Mouse (Mus musculus) MEL (cell line): ENCODE results near the gene Foxn1. TPM values are rescaled to one million over a fixed set of nuclear protein-coding genes. Genes with fewer than 3 reads are reported as not detected.
A peak's percentile ranks its signal among the peaks of the same experiment; 100 is the strongest.

Source experiments
- DNase-seq: peaks from one replicate; pipeline ENCODE4 v3.0.0; 2011; ENCODE audit warnings: low read depth, low spot score
- H3K27ac ChIP-seq: 2 replicates; pipeline ENCODE4 v1.5.1; 2012; ENCODE audit warnings: low read depth, mild to moderate bottlenecking, control low read depth, low read length, moderate library complexity; ENCODE audit not compliant: control insufficient read depth
- H3K27me3 ChIP-seq, 2 experiments: fragments of 150-350 bp in 1 of 2; sonication (generic) in 1 of 2; 2 replicates each; pipeline ENCODE4 v1.6.1; 2012; ENCODE audit warnings: low read length in 2 of 2, mild to moderate bottlenecking in 2 of 2, improper control_type of control experiment in 1 of 2, moderate library complexity in 1 of 2; ENCODE audit not compliant: insufficient read depth in 2 of 2, control insufficient read depth in 1 of 2
- H3K36me3 ChIP-seq, 2 experiments: 2 replicates each; pipeline ENCODE4 v1.6.1; 2012 to 2014; ENCODE audit warnings: low read length in 2 of 2, improper control_type of control experiment in 1 of 2, inconsistent platforms in 1 of 2, mild to moderate bottlenecking in 1 of 2; ENCODE audit not compliant: insufficient read depth in 2 of 2, control insufficient read depth in 1 of 2
- H3K4me1 ChIP-seq, 2 experiments: fragments of 150-350 bp in 1 of 2; sonication (generic) in 1 of 2; 2 replicates each; pipeline ENCODE4 v1.6.1; 2012; ENCODE audit warnings: low read length in 2 of 2, improper control_type of control experiment in 1 of 2, mild to moderate bottlenecking in 1 of 2; ENCODE audit not compliant: insufficient read depth in 2 of 2, control insufficient read depth in 1 of 2
- H3K4me3 ChIP-seq, 2 experiments: fragments of 150-350 bp in 1 of 2; sonication (generic) in 1 of 2; 2 replicates each; pipeline ENCODE4 v1.5.1; 2012; ENCODE audit warnings: low read depth in 2 of 2, low read length in 2 of 2, mild to moderate bottlenecking in 2 of 2, moderate library complexity in 2 of 2, control low read depth in 1 of 2, improper control_type of control experiment in 1 of 2; ENCODE audit not compliant: control insufficient read depth in 1 of 2, insufficient read depth in 1 of 2
- H3K79me2 ChIP-seq: 2 replicates; pipeline ENCODE4 v1.6.1; 2012; ENCODE audit warnings: mild to moderate bottlenecking, low read length, moderate library complexity; ENCODE audit not compliant: control insufficient read depth, poor library complexity, insufficient read depth
- H3K9ac ChIP-seq: 2 replicates; pipeline ENCODE4 v1.6.1; 2012; ENCODE audit warnings: low read depth, mild to moderate bottlenecking, control low read depth, low read length, moderate library complexity; ENCODE audit not compliant: control insufficient read depth, poor library complexity, severe bottlenecking
- H3K9me3 ChIP-seq: fragments of 150-350 bp; sonication (generic); replicated peaks from 2 replicates; pipeline ENCODE4 v1.6.1; 2012; ENCODE audit warnings: mild to moderate bottlenecking, low read length, improper control_type of control experiment, moderate library complexity; ENCODE audit not compliant: insufficient read depth
- CHD1 ChIP-seq: IDR thresholded peaks from 2 replicates; pipeline ENCODE4 v1.6.1; 2012; ENCODE audit warnings: low read depth, mild to moderate bottlenecking, inconsistent platforms, low read length, improper control_type of control experiment
- E2F4 ChIP-seq: IDR thresholded peaks from 2 replicates; pipeline ENCODE4 v1.6.1; 2011; ENCODE audit warnings: low read depth, low read length, improper control_type of control experiment, borderline replicate concordance
- HCFC1 ChIP-seq: IDR thresholded peaks from 2 replicates; pipeline ENCODE4 v1.6.1; 2012; ENCODE audit warnings: low read depth, mild to moderate bottlenecking, inconsistent platforms, low read length, improper control_type of control experiment, moderate library complexity
- MAFK ChIP-seq: IDR thresholded peaks from 2 replicates; pipeline ENCODE4 v1.6.1; 2011; ENCODE audit warnings: low read depth, mild to moderate bottlenecking, low read length, improper control_type of control experiment, borderline replicate concordance
- MEF2A ChIP-seq: IDR thresholded peaks from 2 replicates; pipeline ENCODE4 v1.6.1; 2014; ENCODE audit warnings: low read depth, mild to moderate bottlenecking, inconsistent platforms, low read length, improper control_type of control experiment; ENCODE audit not compliant: poor library complexity, insufficient replicate concordance, severe bottlenecking; ENCODE audit errors: extremely low read depth
- MYB ChIP-seq: IDR thresholded peaks from 2 replicates; pipeline ENCODE4 v1.6.1; 2011; ENCODE audit warnings: mild to moderate bottlenecking, low read depth, low read length, improper control_type of control experiment
- NRF1 ChIP-seq: IDR thresholded peaks from 2 replicates; pipeline ENCODE4 v1.6.1; 2014; ENCODE audit warnings: low read depth, mild to moderate bottlenecking, inconsistent platforms, low read length, improper control_type of control experiment, moderate library complexity; ENCODE audit not compliant: poor library complexity, insufficient read depth, severe bottlenecking
- POLR2A ChIP-seq, 2 experiments: IDR thresholded peaks; 2 replicates each; pipeline ENCODE4 v1.6.1; 2011 to 2012; ENCODE audit warnings: low read length in 2 of 2, mild to moderate bottlenecking in 2 of 2, control low read depth in 1 of 2, improper control_type of control experiment in 1 of 2, low read depth in 1 of 2, moderate library complexity in 1 of 2; ENCODE audit not compliant: control insufficient read depth in 1 of 2, insufficient read depth in 1 of 2, poor library complexity in 1 of 2
- POLR2AphosphoS2 ChIP-seq: IDR thresholded peaks from 2 replicates; pipeline ENCODE4 v1.6.1; 2011; ENCODE audit warnings: low read length, improper control_type of control experiment
- POLR2AphosphoS5 ChIP-seq: IDR thresholded peaks from 2 replicates; pipeline ENCODE4 v1.6.1; 2012; ENCODE audit warnings: low read depth, borderline replicate concordance, mild to moderate bottlenecking, inconsistent platforms, low read length, moderate library complexity, mixed read lengths
- SMC3 ChIP-seq: IDR thresholded peaks from 2 replicates; pipeline ENCODE4 v1.6.1; 2011; ENCODE audit warnings: low read depth, low read length, improper control_type of control experiment
- TBP ChIP-seq: IDR thresholded peaks from 2 replicates; pipeline ENCODE4 v1.8.0; 2011; ENCODE audit warnings: low read depth, low read length, improper control_type of control experiment
- TCF12 ChIP-seq: IDR thresholded peaks from 2 replicates; pipeline ENCODE4 v1.6.1; 2014; ENCODE audit warnings: low read depth, mild to moderate bottlenecking, inconsistent platforms, low read length, improper control_type of control experiment, moderate library complexity
- UBTF ChIP-seq: IDR thresholded peaks from 2 replicates; pipeline ENCODE4 v1.6.1; 2012; ENCODE audit warnings: low read depth, mild to moderate bottlenecking, inconsistent platforms, low read length, improper control_type of control experiment, moderate library complexity, borderline replicate concordance; ENCODE audit not compliant: insufficient read depth
- USF1 ChIP-seq: IDR thresholded peaks from 2 replicates; pipeline ENCODE4 v1.6.1; 2014; ENCODE audit warnings: low read depth, mild to moderate bottlenecking, inconsistent platforms, low read length, improper control_type of control experiment, moderate library complexity
- USF2 ChIP-seq, 2 experiments: IDR thresholded peaks; 2 replicates each; pipeline ENCODE4 v1.6.1; 2011 to 2012; ENCODE audit warnings: improper control_type of control experiment in 2 of 2, low read length in 2 of 2, borderline replicate concordance in 1 of 2, inconsistent platforms in 1 of 2, low read depth in 1 of 2, mild to moderate bottlenecking in 1 of 2; ENCODE audit not compliant: insufficient read depth in 1 of 2
- ZC3H11A ChIP-seq: IDR thresholded peaks from 2 replicates; pipeline ENCODE4 v1.6.1; 2012; ENCODE audit warnings: low read depth, mild to moderate bottlenecking, inconsistent platforms, low read length, improper control_type of control experiment
- ZMIZ1 ChIP-seq: IDR thresholded peaks from 2 replicates; pipeline ENCODE4 v1.6.1; 2012; ENCODE audit warnings: low read depth, mild to moderate bottlenecking, inconsistent platforms, low read length, improper control_type of control experiment, moderate library complexity
- polyA plus RNA-seq, 2 experiments: library from polyadenylated mRNA; stranded (reverse) in 1 of 2; unstranded in 1 of 2; fragments of >175 nt in 1 of 2; fragments of >200 nt in 1 of 2; gene quantifications; 2 replicates each; pipeline versions ENCODE4 v1.2.1 to v1.2.4; 2012; ENCODE audit warnings: low replicate concordance in 2 of 2, low read depth in 1 of 2; ENCODE audit not compliant: insufficient read length in 2 of 2, insufficient read depth in 1 of 2, missing spikeins in 1 of 2
- total RNA-seq: library from RNA; depleted of rRNA; stranded (reverse); fragments of 300-350 nt; gene quantifications from 2 replicates; pipeline ENCODE4 v1.2.3, GENCODE M21; 2012

Gene Foxn1
- total and polyA plus RNA-seq, 3 experiments: not detected

DNA sequence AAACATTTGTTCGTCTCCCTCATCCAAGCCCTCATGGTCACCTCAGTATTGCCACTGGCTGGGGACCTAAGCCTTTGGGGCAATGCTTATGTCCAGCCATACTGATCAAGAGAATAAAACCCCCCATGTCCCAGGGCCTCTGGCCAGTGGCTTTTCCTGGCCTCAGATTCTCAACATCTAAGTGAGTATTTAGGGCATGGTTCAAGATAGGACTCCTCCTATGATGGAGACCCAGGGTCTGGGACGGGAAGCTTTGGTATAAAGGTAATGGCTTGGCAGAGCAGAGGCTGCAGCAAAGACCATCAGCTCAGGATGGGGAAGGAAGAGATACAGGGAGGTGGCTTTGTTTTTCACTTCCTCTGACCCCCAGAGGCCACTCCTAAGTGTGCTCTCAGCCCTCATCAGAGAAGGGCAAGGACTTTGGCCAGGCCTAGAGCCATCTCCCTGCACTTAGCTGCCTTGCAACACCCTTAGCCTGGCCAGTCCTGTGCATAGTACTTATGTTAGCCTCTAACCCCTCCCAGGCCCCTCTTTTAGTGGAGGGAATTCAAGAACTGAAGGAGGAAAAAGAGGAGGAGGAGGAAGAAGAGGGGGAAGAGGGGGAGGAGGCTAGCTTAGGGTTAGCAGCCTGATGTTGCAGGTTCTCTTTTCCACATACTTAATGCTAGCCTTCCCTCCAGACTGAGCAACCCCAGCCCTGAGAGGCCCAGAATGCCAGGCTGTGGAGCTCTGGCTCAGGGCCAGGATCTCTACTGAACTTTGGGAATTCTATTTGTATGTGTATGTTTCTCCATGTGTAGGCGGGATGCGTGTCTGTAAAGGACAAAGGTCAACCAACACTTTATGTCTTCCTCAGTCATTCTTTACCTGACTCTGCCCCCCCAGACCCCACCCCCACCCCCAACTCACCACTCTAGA is 36.7 kb downstream of the Foxn1 start:
- Histone ChIP-seq H3K27me3 (no peaks in the 10 kb centered on the region), H3K27ac (no peak overlapping the region), H3K36me3 (peaks cover 0 to 18% of the 10 kb centered on the region in 2 experiments; a peak in 2 of 4 replicates), H3K4me1 (peaks cover 12 to 34% of the 10 kb centered on the region in 2 experiments), H3K9me3 (no peaks in the 10 kb centered on the region), H3K4me3 (no peak overlapping the region), H3K9ac (no peak overlapping the region), H3K79me2 (peaks cover 6% of the 10 kb centered on the region; the same call in 1 of the 2 replicates)
- DNase-seq: peak; percentile 19
- TF ChIP-seq SMC3: no peak
- TF ChIP-seq MAFK: no peak
- no peak for TF ChIP-seq POLR2A (IDR thresholded peaks at IDR 0.05; ENCODE audit: control insufficient read depth in 1 of 2, insufficient read depth in 1 of 2, low read depth in 1 of 2, low read length in 2 of 2, poor library complexity in 1 of 2)
- no peak for TF ChIP-seq HCFC1
- TF ChIP-seq ZC3H11A: no peak
- TF ChIP-seq MYB: no peak
- no peak for TF ChIP-seq POLR2AphosphoS2
- no peak for TF ChIP-seq E2F4
- TF ChIP-seq MEF2A: no peak
- TF ChIP-seq NRF1: no peak

DNA sequence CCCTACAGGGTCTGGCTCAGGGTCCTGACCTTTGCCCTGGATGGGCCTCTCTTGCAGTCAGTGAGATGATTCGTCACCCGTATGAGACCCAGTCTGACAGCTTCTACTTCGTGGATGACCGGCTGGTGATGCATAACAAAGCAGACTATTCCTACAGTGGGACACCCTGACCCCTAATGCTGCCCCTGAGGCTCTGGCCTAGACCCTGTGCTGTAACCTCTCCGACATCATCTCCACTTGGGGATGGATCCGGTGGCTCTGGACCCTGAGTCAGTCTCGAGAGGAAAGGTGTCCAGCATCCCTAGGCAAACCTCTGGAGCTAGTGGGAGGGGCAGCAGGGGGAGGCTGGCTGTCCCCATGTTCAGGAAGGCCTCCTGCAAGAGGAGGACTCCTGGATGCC is 37.9 kb downstream of the Foxn1 start:
- TF ChIP-seq TCF12: no peak
- no peak for TF ChIP-seq POLR2AphosphoS5
- no peak for TF ChIP-seq CHD1
- TF ChIP-seq UBTF: no peak
- no peak for TF ChIP-seq USF2 (IDR thresholded peaks at IDR 0.05; ENCODE audit: borderline replicate concordance in 1 of 2, insufficient read depth in 1 of 2, low read depth in 1 of 2, low read length in 2 of 2)
- no peak for TF ChIP-seq MEF2A
- TF ChIP-seq HCFC1: no peak
- no peak for TF ChIP-seq TBP
- no peak for TF ChIP-seq USF1
- TF ChIP-seq ZC3H11A: no peak
- no peak for TF ChIP-seq ZMIZ1
- H3K36me3 ChIP-seq: peaks cover 0 to 21% of the 10 kb centered on the region in 2 experiments; a peak in 2 of 4 replicates
- peaks cover 8% of the 10 kb centered on the region for H3K79me2 ChIP-seq
- no peak for DNase-seq
- no peak overlapping the region for H3K4me3 ChIP-seq
- H3K4me1 ChIP-seq: peaks cover 13 to 34% of the 10 kb centered on the region in 2 experiments
- H3K27me3 ChIP-seq: no peaks in the 10 kb centered on the region
- H3K9ac ChIP-seq: no peak overlapping the region
- no peaks in the 10 kb centered on the region for H3K9me3 ChIP-seq
- H3K27ac ChIP-seq: no peak overlapping the region
